Mouse (Mus musculus) MEL (cell line): ENCODE data around the gene A630095N17Rik. TPM values are rescaled to one million over a fixed set of nuclear protein-coding genes. Genes with fewer than 3 reads are reported as not detected.
A peak's percentile ranks its signal among the peaks of the same experiment; 100 is the strongest.

Source experiments
- DNase-seq: peaks from one replicate; pipeline ENCODE4 v3.0.0; 2011; ENCODE audit warnings: low read depth, low spot score
- H3K27ac ChIP-seq: 2 replicates; pipeline ENCODE4 v1.5.1; 2012; ENCODE audit warnings: low read depth, mild to moderate bottlenecking, control low read depth, low read length, moderate library complexity; ENCODE audit not compliant: control insufficient read depth
- H3K27me3 ChIP-seq, 2 experiments: fragments of 150-350 bp in 1 of 2; sonication (generic) in 1 of 2; 2 replicates each; pipeline ENCODE4 v1.6.1; 2012; ENCODE audit warnings: low read length in 2 of 2, mild to moderate bottlenecking in 2 of 2, improper control_type of control experiment in 1 of 2, moderate library complexity in 1 of 2; ENCODE audit not compliant: insufficient read depth in 2 of 2, control insufficient read depth in 1 of 2
- H3K36me3 ChIP-seq, 2 experiments: 2 replicates each; pipeline ENCODE4 v1.6.1; 2012 to 2014; ENCODE audit warnings: low read length in 2 of 2, improper control_type of control experiment in 1 of 2, inconsistent platforms in 1 of 2, mild to moderate bottlenecking in 1 of 2; ENCODE audit not compliant: insufficient read depth in 2 of 2, control insufficient read depth in 1 of 2
- H3K4me1 ChIP-seq, 2 experiments: fragments of 150-350 bp in 1 of 2; sonication (generic) in 1 of 2; 2 replicates each; pipeline ENCODE4 v1.6.1; 2012; ENCODE audit warnings: low read length in 2 of 2, improper control_type of control experiment in 1 of 2, mild to moderate bottlenecking in 1 of 2; ENCODE audit not compliant: insufficient read depth in 2 of 2, control insufficient read depth in 1 of 2
- H3K4me3 ChIP-seq, 2 experiments: fragments of 150-350 bp in 1 of 2; sonication (generic) in 1 of 2; 2 replicates each; pipeline ENCODE4 v1.5.1; 2012; ENCODE audit warnings: low read depth in 2 of 2, low read length in 2 of 2, mild to moderate bottlenecking in 2 of 2, moderate library complexity in 2 of 2, control low read depth in 1 of 2, improper control_type of control experiment in 1 of 2; ENCODE audit not compliant: control insufficient read depth in 1 of 2, insufficient read depth in 1 of 2
- H3K79me2 ChIP-seq: 2 replicates; pipeline ENCODE4 v1.6.1; 2012; ENCODE audit warnings: mild to moderate bottlenecking, low read length, moderate library complexity; ENCODE audit not compliant: control insufficient read depth, poor library complexity, insufficient read depth
- H3K9ac ChIP-seq: 2 replicates; pipeline ENCODE4 v1.6.1; 2012; ENCODE audit warnings: low read depth, mild to moderate bottlenecking, control low read depth, low read length, moderate library complexity; ENCODE audit not compliant: control insufficient read depth, poor library complexity, severe bottlenecking
- H3K9me3 ChIP-seq: fragments of 150-350 bp; sonication (generic); replicated peaks from 2 replicates; pipeline ENCODE4 v1.6.1; 2012; ENCODE audit warnings: mild to moderate bottlenecking, low read length, improper control_type of control experiment, moderate library complexity; ENCODE audit not compliant: insufficient read depth
- BHLHE40 ChIP-seq: IDR thresholded peaks from 2 replicates; pipeline ENCODE4 v1.6.1; 2012; ENCODE audit warnings: low read depth, mild to moderate bottlenecking, inconsistent platforms, low read length, improper control_type of control experiment, borderline replicate concordance
- CHD1 ChIP-seq: IDR thresholded peaks from 2 replicates; pipeline ENCODE4 v1.6.1; 2012; ENCODE audit warnings: low read depth, mild to moderate bottlenecking, inconsistent platforms, low read length, improper control_type of control experiment
- CHD2 ChIP-seq: IDR thresholded peaks from 2 replicates; pipeline ENCODE4 v1.6.1; 2011; ENCODE audit warnings: low read length, improper control_type of control experiment
- CTCF ChIP-seq, 3 experiments: IDR thresholded peaks in 2 of 3; conservative IDR thresholded peaks in 1 of 3; 2 replicates each; pipeline ENCODE4 v1.5.1; 2011 to 2012; ENCODE audit warnings: low read length in 3 of 3, low read depth in 2 of 3, mild to moderate bottlenecking in 2 of 3, improper control_type of control experiment in 1 of 3, inconsistent platforms in 1 of 3, mixed read lengths in 1 of 3, moderate library complexity in 1 of 3; ENCODE audit not compliant: control insufficient read depth in 1 of 3, insufficient read depth in 1 of 3, poor library complexity in 1 of 3, severe bottlenecking in 1 of 3
- E2F4 ChIP-seq: IDR thresholded peaks from 2 replicates; pipeline ENCODE4 v1.6.1; 2011; ENCODE audit warnings: low read depth, low read length, improper control_type of control experiment, borderline replicate concordance
- EP300 ChIP-seq, 2 experiments: IDR thresholded peaks; 2 replicates each; pipeline ENCODE4 v1.6.1; 2011; ENCODE audit warnings: improper control_type of control experiment in 2 of 2, low read length in 2 of 2, low read depth in 1 of 2, mild to moderate bottlenecking in 1 of 2
- ETS1 ChIP-seq: IDR thresholded peaks from 2 replicates; pipeline ENCODE4 v1.6.1; 2012; ENCODE audit warnings: low read depth, mild to moderate bottlenecking, inconsistent platforms, low read length, improper control_type of control experiment, moderate library complexity
- GATA1 ChIP-seq: IDR thresholded peaks from 2 replicates; pipeline ENCODE4 v1.6.1; 2011; ENCODE audit warnings: low read depth, low read length, improper control_type of control experiment
- HCFC1 ChIP-seq: IDR thresholded peaks from 2 replicates; pipeline ENCODE4 v1.6.1; 2012; ENCODE audit warnings: low read depth, mild to moderate bottlenecking, inconsistent platforms, low read length, improper control_type of control experiment, moderate library complexity
- JUND ChIP-seq: IDR thresholded peaks from 2 replicates; pipeline ENCODE4 v1.6.1; 2011; ENCODE audit warnings: low read depth, mild to moderate bottlenecking, improper control_type of control experiment, low read length
- MAFK ChIP-seq: IDR thresholded peaks from 2 replicates; pipeline ENCODE4 v1.6.1; 2011; ENCODE audit warnings: low read depth, mild to moderate bottlenecking, low read length, improper control_type of control experiment, borderline replicate concordance
- MAZ ChIP-seq: IDR thresholded peaks from 2 replicates; pipeline ENCODE4 v1.6.1; 2012; ENCODE audit warnings: low read depth, mild to moderate bottlenecking, inconsistent platforms, low read length, improper control_type of control experiment
- MEF2A ChIP-seq: IDR thresholded peaks from 2 replicates; pipeline ENCODE4 v1.6.1; 2014; ENCODE audit warnings: low read depth, mild to moderate bottlenecking, inconsistent platforms, low read length, improper control_type of control experiment; ENCODE audit not compliant: poor library complexity, insufficient replicate concordance, severe bottlenecking; ENCODE audit errors: extremely low read depth
- MXI1 ChIP-seq: IDR thresholded peaks from 2 replicates; pipeline ENCODE4 v1.6.1; 2011; ENCODE audit warnings: mild to moderate bottlenecking, low read depth, low read length, improper control_type of control experiment
- MYB ChIP-seq: IDR thresholded peaks from 2 replicates; pipeline ENCODE4 v1.6.1; 2011; ENCODE audit warnings: mild to moderate bottlenecking, low read depth, low read length, improper control_type of control experiment
- NELFE ChIP-seq: IDR thresholded peaks from 2 replicates; pipeline ENCODE4 v1.6.1; 2011; ENCODE audit warnings: low read depth, low read length, improper control_type of control experiment
- POLR2A ChIP-seq, 2 experiments: IDR thresholded peaks; 2 replicates each; pipeline ENCODE4 v1.6.1; 2011 to 2012; ENCODE audit warnings: low read length in 2 of 2, mild to moderate bottlenecking in 2 of 2, control low read depth in 1 of 2, improper control_type of control experiment in 1 of 2, low read depth in 1 of 2, moderate library complexity in 1 of 2; ENCODE audit not compliant: control insufficient read depth in 1 of 2, insufficient read depth in 1 of 2, poor library complexity in 1 of 2
- RAD21 ChIP-seq: IDR thresholded peaks from 2 replicates; pipeline ENCODE4 v1.6.1; 2011; ENCODE audit warnings: mild to moderate bottlenecking, low read depth, low read length, improper control_type of control experiment
- RCOR1 ChIP-seq: IDR thresholded peaks from 2 replicates; pipeline ENCODE4 v1.6.1; 2012; ENCODE audit warnings: low read depth, mild to moderate bottlenecking, inconsistent platforms, low read length, improper control_type of control experiment
- SIN3A ChIP-seq: IDR thresholded peaks from 2 replicates; pipeline ENCODE4 v1.6.1; 2012; ENCODE audit warnings: low read length, improper control_type of control experiment, inconsistent platforms
- SMC3 ChIP-seq: IDR thresholded peaks from 2 replicates; pipeline ENCODE4 v1.6.1; 2011; ENCODE audit warnings: low read depth, low read length, improper control_type of control experiment
- TAL1 ChIP-seq: IDR thresholded peaks from 2 replicates; pipeline ENCODE4 v1.6.1; 2012; ENCODE audit warnings: mild to moderate bottlenecking, inconsistent platforms, low read length, moderate library complexity, mixed read lengths
- TBP ChIP-seq: IDR thresholded peaks from 2 replicates; pipeline ENCODE4 v1.8.0; 2011; ENCODE audit warnings: low read depth, low read length, improper control_type of control experiment
- USF1 ChIP-seq: IDR thresholded peaks from 2 replicates; pipeline ENCODE4 v1.6.1; 2014; ENCODE audit warnings: low read depth, mild to moderate bottlenecking, inconsistent platforms, low read length, improper control_type of control experiment, moderate library complexity
- USF2 ChIP-seq, 2 experiments: IDR thresholded peaks; 2 replicates each; pipeline ENCODE4 v1.6.1; 2011 to 2012; ENCODE audit warnings: improper control_type of control experiment in 2 of 2, low read length in 2 of 2, borderline replicate concordance in 1 of 2, inconsistent platforms in 1 of 2, low read depth in 1 of 2, mild to moderate bottlenecking in 1 of 2; ENCODE audit not compliant: insufficient read depth in 1 of 2
- ZC3H11A ChIP-seq: IDR thresholded peaks from 2 replicates; pipeline ENCODE4 v1.6.1; 2012; ENCODE audit warnings: low read depth, mild to moderate bottlenecking, inconsistent platforms, low read length, improper control_type of control experiment
- ZKSCAN1 ChIP-seq: IDR thresholded peaks from 2 replicates; pipeline ENCODE4 v1.6.1; 2012; ENCODE audit warnings: low read depth, mild to moderate bottlenecking, inconsistent platforms, low read length, improper control_type of control experiment, moderate library complexity
- ZMIZ1 ChIP-seq: IDR thresholded peaks from 2 replicates; pipeline ENCODE4 v1.6.1; 2012; ENCODE audit warnings: low read depth, mild to moderate bottlenecking, inconsistent platforms, low read length, improper control_type of control experiment, moderate library complexity
- ZNF384 ChIP-seq: IDR thresholded peaks from 2 replicates; pipeline ENCODE4 v1.6.1; 2012; ENCODE audit warnings: low read depth, mild to moderate bottlenecking, inconsistent platforms, low read length, improper control_type of control experiment
- polyA plus RNA-seq, 2 experiments: library from polyadenylated mRNA; stranded (reverse) in 1 of 2; unstranded in 1 of 2; fragments of >175 nt in 1 of 2; fragments of >200 nt in 1 of 2; gene quantifications; 2 replicates each; pipeline versions ENCODE4 v1.2.1 to v1.2.4; 2012; ENCODE audit warnings: low replicate concordance in 2 of 2, low read depth in 1 of 2; ENCODE audit not compliant: insufficient read length in 2 of 2, insufficient read depth in 1 of 2, missing spikeins in 1 of 2
- total RNA-seq: library from RNA; depleted of rRNA; stranded (reverse); fragments of 300-350 nt; gene quantifications from 2 replicates; pipeline ENCODE4 v1.2.3, GENCODE M21; 2012

A630095N17Rik gene
- total and polyA plus RNA-seq, 3 experiments: 0.58 to 0.82 TPM; not detected in 1

DNA sequence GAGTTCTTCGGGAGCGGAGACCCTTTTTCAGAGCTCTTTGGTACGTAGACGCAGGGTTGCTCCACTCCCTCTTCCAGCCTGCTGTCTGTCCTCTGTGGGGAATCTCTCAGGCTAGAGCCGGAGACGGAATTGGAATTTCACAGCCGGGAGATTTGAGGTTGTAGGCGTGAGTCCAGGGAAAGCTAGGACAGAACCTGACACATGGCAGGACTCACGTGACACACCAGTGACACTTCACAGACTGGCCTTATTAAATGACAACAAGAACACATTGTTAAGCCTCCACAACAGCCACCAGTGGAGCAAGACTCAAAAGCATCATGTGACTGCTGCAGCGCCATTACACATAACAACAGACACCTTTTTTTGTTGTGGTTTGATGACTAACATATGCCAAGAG, 7.7 kb upstream of the A630095N17Rik start:
- Histone ChIP-seq H3K9ac (no peak overlapping the region), H3K4me1 (peaks cover 8% of the 10 kb centered on the region in 2 experiments), H3K9me3 (no peaks in the 10 kb centered on the region), H3K27ac (no peak overlapping the region), H3K4me3 (no peak overlapping the region), H3K79me2 (no peaks in the 10 kb centered on the region; the same call in 1 of the 2 replicates), H3K27me3 (no peaks in the 10 kb centered on the region), H3K36me3 (peaks cover 0 to 10% of the 10 kb centered on the region in 2 experiments; a peak in 2 of 4 replicates)
- no peak for TF ChIP-seq ETS1
- no peak for TF ChIP-seq JUND
- TF ChIP-seq ZNF384: no peak
- no peak for TF ChIP-seq RAD21
- TF ChIP-seq USF1: no peak
- TF ChIP-seq ZKSCAN1: no peak
- TF ChIP-seq CHD1: no peak
- no peak for TF ChIP-seq GATA1
- TF ChIP-seq MAFK: no peak
- TF ChIP-seq EP300 (IDR thresholded peaks at IDR 0.05; ENCODE audit: low read depth in 1 of 2, low read length in 2 of 2): no peak
- DNase-seq: no peak

DNA sequence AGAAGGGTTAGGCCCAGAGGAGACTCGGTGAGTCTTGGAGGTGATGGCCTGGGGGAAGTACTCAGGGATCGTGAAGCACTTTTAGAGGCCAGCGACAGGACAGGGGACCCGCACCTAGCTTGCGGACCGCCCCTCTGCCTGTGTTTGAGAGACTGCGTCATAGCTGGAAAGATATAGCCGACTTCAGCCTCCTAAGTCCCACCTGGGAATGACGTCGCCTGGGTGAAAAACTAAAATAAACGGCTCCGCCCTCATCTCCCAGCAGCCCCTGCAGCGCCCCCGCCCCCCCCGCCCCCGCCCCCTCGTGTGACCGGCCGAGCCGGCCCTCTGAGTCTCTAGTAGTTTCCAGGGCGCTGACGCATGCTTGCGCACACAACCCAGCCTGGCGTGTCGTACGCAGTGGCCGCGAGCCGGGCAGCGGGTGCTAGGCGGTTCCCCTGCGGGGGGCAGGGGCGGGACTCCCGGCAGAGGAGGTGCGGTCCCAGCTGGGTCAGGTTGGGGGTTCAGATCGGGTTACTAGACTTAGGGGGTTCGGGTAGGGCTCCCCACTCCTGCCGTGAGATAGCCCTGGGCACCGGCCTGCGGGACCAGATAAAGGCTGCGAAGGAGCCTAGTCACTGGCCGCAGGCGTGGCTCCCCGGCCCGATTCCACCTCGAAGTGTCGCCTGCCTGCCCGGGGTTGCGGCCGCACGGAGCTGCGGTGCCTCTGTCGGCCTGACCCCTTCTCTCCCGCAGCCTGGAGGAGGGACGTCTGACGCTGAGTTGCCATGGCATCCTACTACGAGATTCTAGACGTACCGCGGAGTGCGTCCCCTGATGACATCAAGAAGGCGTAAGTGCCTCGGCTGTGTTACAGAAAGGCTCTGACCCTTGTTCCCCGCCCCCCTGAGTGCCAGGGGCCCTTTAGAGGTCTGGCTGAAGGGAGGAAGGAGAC, 4.5 kb upstream of the A630095N17Rik start, which contains the start of gene Dnajb2:
TSS of gene Dnajb2 (plus strand) at position 290 of the 934 bp plus-strand sequence.
- Histone ChIP-seq H3K4me3 (peak within 1 kb of the TSS; percentile 79 to 88), H3K9me3 (no peaks in the 10 kb centered on the region), H3K27me3 (no peaks in the 10 kb centered on the region), H3K4me1 (peaks cover 10 to 11% of the 10 kb centered on the region in 2 experiments), H3K36me3 (peaks cover 0 to 13% of the 10 kb centered on the region in 2 experiments; a peak in 2 of 4 replicates), H3K9ac (peak within 1 kb of the TSS; percentile 68), H3K27ac (peak within 1 kb of the TSS; percentile 58), H3K79me2 (no peaks in the 10 kb centered on the region; the same call in 1 of the 2 replicates)
- DNase-seq: peak; percentile 90
- peak; percentile 46 to 74; a peak in 3 of 4 replicates for TF ChIP-seq POLR2A (IDR thresholded peaks at IDR 0.05; ENCODE audit: control insufficient read depth in 1 of 2, insufficient read depth in 1 of 2, low read depth in 1 of 2, low read length in 2 of 2, poor library complexity in 1 of 2)
- no peak for TF ChIP-seq CHD2
- no peak for TF ChIP-seq MAFK
- no peak for TF ChIP-seq RAD21
- no peak for TF ChIP-seq E2F4
- TF ChIP-seq MYB: peak; percentile 11; the same call in 1 of the 2 replicates
- TF ChIP-seq MXI1: peak; percentile 88
- peak; percentile 77 for TF ChIP-seq TAL1
- TF ChIP-seq NELFE: peak; percentile 73
- TF ChIP-seq TBP: peak; percentile 35; the same call in 1 of the 2 replicates
- no peak for TF ChIP-seq JUND
- TF ChIP-seq ZNF384: no peak
- TF ChIP-seq ZMIZ1: peak; percentile 75
- peak; percentile 73 for TF ChIP-seq SIN3A
- no peak for TF ChIP-seq SMC3
- no peak for TF ChIP-seq MEF2A
- TF ChIP-seq EP300 (IDR thresholded peaks at IDR 0.05; ENCODE audit: low read depth in 1 of 2, low read length in 2 of 2): peak in 1 of 2 experiments; percentile 51; a peak in 1 of 4 replicates
- TF ChIP-seq USF2 (IDR thresholded peaks at IDR 0.05; ENCODE audit: borderline replicate concordance in 1 of 2, insufficient read depth in 1 of 2, low read depth in 1 of 2, low read length in 2 of 2): no peak
- no peak for TF ChIP-seq MAZ
- TF ChIP-seq CTCF (IDR thresholded peaks at IDR 0.05 in 2 of 3, conservative IDR thresholded peaks at IDR 0.05 in 1 of 3; ENCODE audit: control insufficient read depth in 1 of 3, insufficient read depth in 1 of 3, low read depth in 2 of 3, low read length in 3 of 3, poor library complexity in 1 of 3, severe bottlenecking in 1 of 3): no peak
- peak; percentile 47; the same call in 1 of the 2 replicates for TF ChIP-seq BHLHE40
- no peak for TF ChIP-seq ZC3H11A
- peak; percentile 51 for TF ChIP-seq HCFC1
- no peak for TF ChIP-seq RCOR1
- no peak for TF ChIP-seq ZKSCAN1
